Mouse (Mus musculus) spleen, adult 2 months (tissue): Measurements from ENCODE around the gene Galnt14.

ENCODE experiments used
- CTCF ChIP-seq: fragments of 200-500 bp; IDR thresholded peaks from 2 replicates; pipeline ENCODE4 v1.5.1; 2011; ENCODE audit warnings: mild to moderate bottlenecking, inconsistent platforms; ENCODE audit not compliant: insufficient read depth, insufficient read length, insufficient replicate concordance; ENCODE audit errors: extremely low read depth
- POLR2A ChIP-seq: fragments of 200-500 bp; IDR thresholded peaks from 2 replicates; pipeline ENCODE4 v1.6.1; 2011; ENCODE audit warnings: low read depth, low read length, inconsistent platforms

DNA sequence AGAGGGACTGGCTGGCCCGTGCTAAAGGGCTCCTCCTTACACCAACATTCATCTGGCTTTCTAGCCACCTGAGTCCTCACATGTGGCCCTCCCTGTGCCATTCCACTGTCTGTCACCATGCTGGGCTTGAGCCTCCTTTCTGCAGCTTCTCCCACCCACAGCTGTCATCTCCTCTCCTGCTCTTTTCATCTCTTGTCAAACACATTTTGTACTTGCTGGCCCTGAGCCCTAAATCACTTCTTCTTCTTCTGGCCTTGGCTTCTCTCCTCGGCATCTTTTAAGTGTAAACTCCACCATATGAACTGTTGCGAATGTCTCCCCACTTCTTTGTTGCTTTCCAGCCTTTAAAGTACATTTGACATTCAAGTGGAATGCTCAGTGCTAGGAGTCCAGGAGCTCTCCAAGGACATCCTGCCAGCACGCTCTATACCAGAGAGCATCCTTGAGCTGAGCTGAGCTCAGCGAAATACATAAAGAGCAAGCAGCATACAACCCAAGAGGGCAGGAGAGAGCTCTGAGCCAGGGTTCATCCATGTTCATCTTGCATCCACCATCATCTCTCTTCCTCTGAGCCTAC, 150.0 kb downstream of the Galnt14 start:
- no peak for TF ChIP-seq CTCF
- TF ChIP-seq POLR2A = no peak
